Mouse (Mus musculus) C2C12 (cell line): ENCODE measurements around the gene Sec16a. TPM values are rescaled to one million over a fixed set of nuclear protein-coding genes. Genes with fewer than 3 reads are reported as not detected.

Experiments used
- H3K27me3 ChIP-seq: one replicate; pipeline ENCODE4 v1.6.1; 2011; ENCODE audit not compliant: control insufficient read depth, insufficient read depth, insufficient read length
- H3K36me3 ChIP-seq: one replicate; pipeline ENCODE4 v1.6.1; 2011; ENCODE audit not compliant: control insufficient read depth, insufficient read depth
- H3K4me3 ChIP-seq: one replicate; pipeline ENCODE4 v1.5.1; 2011; ENCODE audit warnings: mild to moderate bottlenecking, control low read depth; ENCODE audit not compliant: poor library complexity, insufficient read depth, severe bottlenecking
- H3K79me2 ChIP-seq: one replicate; pipeline ENCODE4 v1.6.1; 2011; ENCODE audit not compliant: control insufficient read depth, insufficient read depth
- H3K79me3 ChIP-seq: one replicate; pipeline ENCODE4 v1.6.1; 2011; ENCODE audit warnings: low read depth, control low read depth
- H3ac ChIP-seq: one replicate; pipeline ENCODE3; 2011; ENCODE audit warnings: low read depth; ENCODE audit not compliant: control insufficient read depth, insufficient read length
- CEBPB ChIP-seq: IDR thresholded peaks from one replicate; pipeline ENCODE4 v1.6.1; 2011; ENCODE audit warnings: low read depth, mild to moderate bottlenecking, control low read depth, moderate library complexity
- CTCF ChIP-seq: IDR thresholded peaks from one replicate; pipeline ENCODE4 v1.5.1; 2011; ENCODE audit not compliant: control insufficient read depth, insufficient read depth, insufficient read length
- FOSL1 ChIP-seq: IDR thresholded peaks from one replicate; pipeline ENCODE4 v1.8.0; 2011; ENCODE audit warnings: mild to moderate bottlenecking, low read length; ENCODE audit not compliant: poor library complexity, insufficient read depth, severe bottlenecking
- MAX ChIP-seq: IDR thresholded peaks from one replicate; pipeline ENCODE4 v1.6.1; 2011; ENCODE audit warnings: mild to moderate bottlenecking, control low read depth
- MYOD1 ChIP-seq: IDR thresholded peaks from one replicate; pipeline ENCODE4 v1.6.1; 2011; ENCODE audit warnings: low read depth; ENCODE audit not compliant: control insufficient read depth, insufficient read length
- MYOG ChIP-seq: IDR thresholded peaks from one replicate; pipeline ENCODE4 v1.6.1; 2011; ENCODE audit not compliant: control insufficient read depth, insufficient read length; ENCODE audit errors: extremely low read depth
- USF1 ChIP-seq: IDR thresholded peaks from one replicate; pipeline ENCODE4 v1.6.1; 2011; ENCODE audit warnings: low read depth, mild to moderate bottlenecking, control low read depth, moderate library complexity
- polyA plus RNA-seq: library from polyadenylated mRNA; unstranded; fragments of >200 nt; fragmentation: generic; extraction: Trizol; gene quantifications from one replicate; pipeline ENCODE4 v1.2.1, GENCODE M21; 2012; ENCODE audit warnings: missing spikeins

Sec16a gene
- polyA plus RNA-seq, 1 experiment, result 19.5 TPM

DNA sequence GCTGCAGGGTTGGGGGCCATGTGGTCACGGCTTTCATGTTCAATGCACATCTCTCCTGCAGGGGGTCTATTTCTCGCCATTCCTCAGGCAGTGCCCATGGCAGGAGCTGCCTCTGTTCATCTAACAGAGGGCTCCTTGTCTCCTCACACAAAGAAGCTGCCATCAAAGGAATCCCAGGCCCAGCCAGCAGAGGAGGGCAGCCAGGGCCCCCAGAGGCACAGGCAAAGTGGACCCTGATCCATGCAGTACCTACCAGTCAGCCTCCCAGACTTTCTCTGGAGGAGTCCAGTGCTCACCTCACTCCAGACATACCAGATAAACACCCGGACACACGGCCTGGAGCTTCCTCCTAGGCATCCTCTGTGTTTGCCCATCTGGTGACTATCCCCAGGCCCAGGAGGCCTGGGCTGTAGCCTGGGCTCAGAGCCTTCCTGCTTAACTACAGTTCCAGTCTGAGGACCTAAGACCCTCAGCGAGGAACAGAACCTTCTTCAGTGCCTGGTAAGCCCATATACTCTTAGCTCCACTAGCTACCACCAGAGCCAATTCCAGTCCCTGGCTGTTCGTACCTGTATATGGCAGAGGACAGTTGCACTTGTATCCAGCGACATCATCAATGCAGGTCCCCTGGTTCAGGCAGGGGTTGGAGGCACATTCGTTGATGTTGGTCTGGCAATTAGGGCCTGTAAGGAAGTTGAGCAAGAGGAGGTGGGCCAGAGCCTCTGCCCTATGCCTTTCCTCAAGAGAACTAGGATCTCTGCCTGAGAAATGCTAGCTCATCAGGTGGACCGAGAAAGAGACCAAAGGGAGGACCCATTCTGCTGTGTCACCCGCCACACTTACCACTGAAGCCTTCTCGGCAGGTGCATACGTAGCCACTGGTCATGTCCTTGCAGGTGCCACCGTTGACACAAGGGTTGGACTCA is 30.8 kb upstream of the Sec16a start:
- TF ChIP-seq MYOD1, result no peak
- TF ChIP-seq FOSL1, result no peak
- no peak for TF ChIP-seq MAX
- TF ChIP-seq USF1, result no peak
- TF ChIP-seq MYOG, result no peak
- no peak for TF ChIP-seq CEBPB
- no peak for TF ChIP-seq CTCF
- H3K79me3 ChIP-seq, result no peaks in the 10 kb centered on the region
- H3K4me3 ChIP-seq, result no peak overlapping the region
- H3K79me2 ChIP-seq, result no peaks in the 10 kb centered on the region
- H3K36me3 ChIP-seq, result peaks cover 13% of the 10 kb centered on the region
- no peaks in the 10 kb centered on the region for H3K27me3 ChIP-seq
- no peak overlapping the region for H3ac ChIP-seq

DNA sequence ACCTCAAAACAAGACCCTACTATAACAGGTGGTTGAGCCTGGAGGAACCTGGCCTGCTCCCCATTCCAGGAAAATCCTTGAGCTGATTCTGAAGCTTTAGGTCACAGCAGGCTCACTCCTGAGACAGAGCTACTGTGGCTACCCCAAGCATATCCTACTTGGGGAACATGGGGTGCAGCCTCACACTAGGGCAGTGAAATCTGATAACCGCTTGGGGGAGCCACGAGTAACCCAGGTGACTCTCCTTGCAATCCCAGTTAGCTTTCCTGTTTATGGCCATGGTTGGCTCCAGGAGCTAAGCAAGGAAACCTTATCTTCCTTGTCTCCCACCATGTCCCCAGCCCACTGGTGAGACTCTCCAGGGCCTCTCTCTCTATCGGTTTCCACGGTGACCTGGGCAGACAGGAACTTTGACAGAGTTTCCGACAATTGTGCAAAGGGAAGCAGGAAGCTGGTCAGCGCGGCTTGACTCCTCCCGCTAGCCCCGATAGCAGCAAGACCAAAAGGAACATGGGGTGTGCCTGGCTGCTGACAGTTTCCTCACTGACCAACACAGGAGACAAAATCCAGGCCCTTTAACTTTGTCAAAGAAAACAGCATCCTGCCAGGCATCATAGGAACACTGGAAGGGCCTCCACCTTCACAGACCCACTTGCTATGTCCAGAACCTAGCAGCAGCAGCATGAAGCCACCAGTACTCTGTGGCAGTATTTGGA is 29.9 kb upstream of the Sec16a start:
- no peak overlapping the region for H3ac ChIP-seq
- no peaks in the 10 kb centered on the region for H3K27me3 ChIP-seq
- H3K36me3 ChIP-seq, result peaks cover 13% of the 10 kb centered on the region
- TF ChIP-seq FOSL1, result no peak
- TF ChIP-seq USF1, result no peak
- no peak for TF ChIP-seq MYOD1
- no peak for TF ChIP-seq CEBPB
- no peak for TF ChIP-seq MYOG
- no peak for TF ChIP-seq CTCF
- TF ChIP-seq MAX, result no peak
- no peaks in the 10 kb centered on the region for H3K79me2 ChIP-seq
- H3K4me3 ChIP-seq, result no peak overlapping the region
- no peaks in the 10 kb centered on the region for H3K79me3 ChIP-seq

DNA sequence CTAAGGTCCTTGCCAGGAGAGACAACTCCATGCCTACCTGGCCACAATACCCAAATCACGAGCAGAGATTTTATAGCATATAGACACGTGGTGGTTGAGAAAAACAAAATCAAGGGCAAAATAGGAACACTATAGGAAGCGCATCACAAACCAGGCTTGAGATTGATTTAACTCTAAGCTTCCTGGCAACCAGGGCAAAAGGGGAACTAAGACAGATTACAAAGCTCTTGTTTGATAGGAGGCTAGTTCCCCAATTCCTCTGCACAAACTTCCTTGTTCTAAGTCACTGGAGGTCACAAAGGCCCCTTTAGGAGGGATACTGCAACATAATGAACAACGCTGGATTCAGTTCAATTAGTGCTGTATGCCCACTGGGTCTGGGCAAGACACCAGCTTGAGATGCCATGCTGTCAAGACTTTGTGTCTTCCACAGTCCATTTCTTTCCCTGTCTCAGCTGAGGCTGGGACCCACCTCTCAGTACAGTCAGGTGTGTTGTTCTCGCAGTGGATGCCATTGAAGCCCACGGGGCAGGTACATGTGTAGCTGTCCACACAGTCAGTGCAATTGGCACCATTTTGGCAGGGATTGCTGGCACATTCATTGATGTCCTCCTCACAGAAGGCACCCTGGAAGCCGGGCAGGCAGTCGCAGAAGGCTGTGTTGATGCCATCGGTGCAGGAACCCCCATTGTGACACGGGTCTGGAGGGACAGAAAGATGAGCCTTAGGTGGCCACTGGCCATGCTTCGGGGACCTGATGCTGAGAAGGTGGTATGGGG is 27.5 kb upstream of the Sec16a start:
- Histone ChIP-seq H3K4me3 (no peak overlapping the region), H3K27me3 (no peaks in the 10 kb centered on the region), H3K79me2 (no peaks in the 10 kb centered on the region), H3K36me3 (peaks cover 14% of the 10 kb centered on the region), H3K79me3 (no peaks in the 10 kb centered on the region), H3ac (no peak overlapping the region)
- TF ChIP-seq CEBPB, result no peak
- no peak for TF ChIP-seq FOSL1
- no peak for TF ChIP-seq MYOD1
- no peak for TF ChIP-seq CTCF
- TF ChIP-seq MYOG, result no peak
- TF ChIP-seq MAX, result no peak
- TF ChIP-seq USF1, result no peak

DNA sequence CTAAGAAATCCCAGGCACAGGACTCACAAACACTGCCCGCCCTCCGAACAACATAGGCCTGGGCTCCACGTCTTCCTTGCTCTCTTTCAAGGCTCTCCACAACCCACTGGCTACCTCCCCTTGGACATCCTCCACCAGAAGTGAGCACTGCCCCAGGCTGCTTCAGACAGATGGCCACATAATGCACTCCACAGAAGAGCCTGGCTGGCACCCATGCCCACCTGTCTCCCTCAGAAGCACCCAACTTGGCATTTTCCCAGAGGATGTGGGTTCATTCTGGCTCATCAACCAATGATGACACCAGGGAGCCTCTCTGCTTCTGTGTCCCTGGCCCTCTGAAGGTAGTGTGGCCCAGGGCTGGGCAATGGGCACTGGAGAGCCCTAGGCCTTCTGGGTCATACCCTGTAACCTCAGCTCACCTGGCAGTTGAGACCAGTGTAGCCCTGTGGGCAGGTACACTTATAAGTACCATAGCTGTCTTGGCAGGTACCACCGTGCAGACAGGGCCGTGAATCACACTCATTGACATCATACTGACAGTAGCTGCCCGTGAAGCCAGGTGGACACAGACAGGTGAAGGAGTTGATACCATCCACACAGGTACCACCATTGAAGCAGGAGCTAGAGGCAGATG is 26.8 kb upstream of the Sec16a start:
- TF ChIP-seq MYOG (no peak), CTCF (no peak), USF1 (no peak), MYOD1 (no peak), CEBPB (no peak), MAX (no peak), FOSL1 (no peak)
- H3K36me3 ChIP-seq, result peaks cover 10% of the 10 kb centered on the region
- H3ac ChIP-seq, result no peak overlapping the region
- H3K27me3 ChIP-seq, result no peaks in the 10 kb centered on the region
- no peaks in the 10 kb centered on the region for H3K79me3 ChIP-seq
- no peak overlapping the region for H3K4me3 ChIP-seq
- no peaks in the 10 kb centered on the region for H3K79me2 ChIP-seq

DNA sequence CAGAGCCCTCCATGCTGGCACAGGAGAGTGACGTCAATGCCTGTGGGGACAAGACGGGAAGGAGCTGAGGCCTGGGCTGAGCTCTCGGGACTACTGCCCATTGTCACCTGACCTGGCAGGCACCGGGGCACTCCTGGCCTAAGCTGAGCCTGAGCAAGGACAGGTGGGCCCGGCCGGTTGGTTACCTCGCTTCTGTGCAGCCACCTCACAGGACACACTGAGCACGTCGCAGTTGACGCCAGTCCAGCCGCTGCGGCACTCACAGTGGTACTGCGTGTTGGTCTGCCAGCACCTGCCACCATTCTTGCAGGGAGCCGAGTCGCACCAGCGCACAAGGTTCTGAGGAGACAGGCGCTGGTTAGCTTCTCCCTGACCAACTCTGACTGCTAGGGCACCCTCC is 26.0 kb upstream of the Sec16a start:
- H3K79me2 ChIP-seq, result no peaks in the 10 kb centered on the region
- H3K4me3 ChIP-seq, result no peak overlapping the region
- no peak for TF ChIP-seq CTCF
- no peak for TF ChIP-seq CEBPB
- no peak for TF ChIP-seq MAX
- TF ChIP-seq FOSL1, result no peak
- TF ChIP-seq MYOG, result no peak
- TF ChIP-seq MYOD1, result no peak
- TF ChIP-seq USF1, result no peak
- no peaks in the 10 kb centered on the region for H3K79me3 ChIP-seq
- no peak overlapping the region for H3ac ChIP-seq
- H3K27me3 ChIP-seq, result no peaks in the 10 kb centered on the region
- H3K36me3 ChIP-seq, result peaks cover 7% of the 10 kb centered on the region
